Mouse (Mus musculus) gastrocnemius, adult 8-10 months (tissue): ENCODE data around the gene Pigx. TPM values are rescaled to one million over a fixed set of nuclear protein-coding genes. Genes with fewer than 3 reads are reported as not detected.

Source experiments
- DNase-seq, 2 experiments: peaks; one replicate each; pipeline ENCODE4 v3.0.0; 2022; ENCODE audit warnings: low spot score in 2 of 2
- total RNA-seq, 4 experiments: library from RNA; stranded (reverse); gene quantifications; 2 replicates each; pipeline ENCODE4 v1.2.4; 2022

Pigx gene
- 10 to 100 TPM; 11.3 to 17.4 (median 11.7) TPM for total RNA-seq

DNA sequence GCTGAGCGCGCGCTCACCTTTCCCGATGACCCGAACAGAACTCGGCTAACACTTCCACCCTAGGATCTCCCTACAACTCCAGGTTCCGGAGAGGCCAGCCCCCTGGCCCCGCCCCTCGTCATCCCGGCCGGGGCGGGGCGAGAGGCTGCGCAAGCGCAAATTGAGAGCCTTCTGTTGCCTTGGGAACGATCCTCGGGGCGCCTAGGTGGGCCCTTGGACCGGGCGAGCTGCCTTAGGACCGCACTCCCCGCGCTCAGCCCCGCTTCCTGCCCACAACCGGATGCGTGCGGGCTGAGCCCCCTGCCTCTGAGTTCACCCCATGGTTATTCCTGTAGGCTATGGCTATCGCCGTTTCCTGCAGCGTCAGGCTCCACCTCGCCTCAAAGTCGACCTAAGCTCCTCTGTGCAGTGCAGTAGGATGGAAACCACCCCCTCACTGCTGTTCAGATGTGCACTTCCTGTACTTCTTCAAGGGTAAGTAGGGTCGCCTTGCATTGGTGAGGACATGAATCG lies at the start of gene Pigx, which contains the start of gene Cep19:
TSS of gene Pigx (minus strand) at position 103 of the 513 bp plus-strand sequence.
TSS of gene Cep19 (plus strand) at position 163 of the 513 bp plus-strand sequence.
- peak; percentile 79 to 83 for DNase-seq

GRCm38 (mm10) chr16:32147589-32148207 lies 48.2 kb upstream of the Pigx start:
- DNase-seq, result no peak

GRCm38 (mm10) chr16:32144592-32144991 lies 45.1 kb upstream of the Pigx start:
- DNase-seq, result no peak

DNA sequence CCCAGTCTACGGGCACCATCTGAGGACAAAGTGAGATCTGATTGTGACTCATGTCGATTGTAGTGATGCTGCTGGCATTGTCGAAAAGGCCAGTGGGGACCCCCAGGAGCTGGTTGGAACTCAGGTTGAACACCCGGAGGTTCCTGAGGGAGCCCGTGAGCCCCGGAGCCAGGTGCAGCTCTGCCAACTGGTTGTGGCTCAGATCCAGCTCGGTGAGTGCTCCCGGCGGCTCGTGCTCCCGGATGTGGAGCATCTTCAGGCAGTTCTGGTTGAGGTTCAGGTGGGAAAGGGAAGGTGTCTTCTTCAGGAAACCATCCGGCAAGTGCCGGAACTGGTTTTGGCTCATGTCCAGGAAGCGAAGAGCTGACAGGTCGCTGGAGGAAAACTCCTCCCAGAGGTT lies 44.2 kb upstream of the Pigx start:
- no peak for DNase-seq

DNA sequence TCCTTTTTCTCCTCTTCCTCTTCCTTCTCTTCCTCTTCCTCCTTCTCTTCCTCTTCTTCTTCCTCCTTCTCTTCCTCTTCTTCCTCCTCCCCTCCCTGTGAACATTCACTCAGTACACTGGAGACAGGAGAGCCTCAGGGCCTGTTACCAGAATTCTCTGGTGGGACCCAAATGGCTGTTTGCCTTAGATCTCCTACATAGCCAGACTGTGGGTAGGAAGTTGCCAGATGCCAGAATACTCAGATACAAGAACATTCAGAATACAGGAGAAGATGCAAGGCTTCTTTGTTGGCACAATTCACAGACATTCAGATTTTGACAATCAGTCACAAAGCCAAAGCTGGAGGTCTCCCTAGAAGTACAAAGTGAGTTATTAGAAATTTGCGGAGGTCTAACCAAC lies 39.4 kb upstream of the Pigx start:
- no peak for DNase-seq

DNA sequence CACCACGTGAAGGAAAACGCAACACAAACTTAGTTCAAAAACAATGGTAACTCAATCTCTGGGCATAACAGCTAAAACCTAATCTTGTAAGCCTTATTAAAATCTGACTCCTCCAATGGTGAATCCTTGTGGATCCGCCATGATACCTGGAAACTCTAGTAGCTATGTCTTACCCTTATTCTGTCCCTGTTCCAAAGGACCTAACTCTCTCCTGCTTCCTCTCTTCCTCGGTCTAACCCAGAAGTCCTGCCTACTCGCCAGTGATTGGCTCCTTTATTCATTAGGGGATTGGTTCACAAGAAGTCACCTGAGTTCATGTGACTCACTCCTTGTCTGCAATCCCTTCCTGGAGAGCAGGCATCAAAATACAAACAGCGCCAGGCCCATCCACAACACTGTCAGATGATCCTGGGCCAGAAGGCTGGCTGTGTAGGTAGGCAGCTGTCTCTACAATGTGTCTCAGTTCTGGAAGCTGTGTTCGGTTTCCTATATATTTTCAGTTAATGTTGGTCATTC lies 36.4 kb upstream of the Pigx start:
- DNase-seq, result no peak

DNA sequence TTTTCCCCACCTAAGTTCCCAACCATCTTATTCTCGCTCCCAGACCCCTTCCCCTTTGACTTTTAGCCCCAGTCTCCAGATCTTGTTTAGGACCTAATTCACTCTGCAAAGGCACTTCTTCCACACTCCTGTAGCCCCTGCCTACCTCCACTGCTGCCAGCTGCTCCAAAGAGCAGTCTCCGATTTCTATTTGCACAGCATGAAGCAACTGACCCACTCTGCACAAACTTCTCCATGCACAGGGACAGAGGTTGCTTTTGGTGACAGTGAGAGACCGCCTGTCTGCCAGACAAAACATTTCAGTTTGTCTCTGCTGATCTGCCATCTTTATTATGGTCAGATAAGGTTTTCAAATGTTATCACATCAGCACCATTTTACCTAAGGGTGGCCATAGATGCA lies 33.6 kb upstream of the Pigx start:
- no peak for DNase-seq

- DNase-seq, result no peak
These were observed 30.8 kb upstream of the Pigx start for GRCm38 (mm10) chr16:32130190-32130826.

DNA sequence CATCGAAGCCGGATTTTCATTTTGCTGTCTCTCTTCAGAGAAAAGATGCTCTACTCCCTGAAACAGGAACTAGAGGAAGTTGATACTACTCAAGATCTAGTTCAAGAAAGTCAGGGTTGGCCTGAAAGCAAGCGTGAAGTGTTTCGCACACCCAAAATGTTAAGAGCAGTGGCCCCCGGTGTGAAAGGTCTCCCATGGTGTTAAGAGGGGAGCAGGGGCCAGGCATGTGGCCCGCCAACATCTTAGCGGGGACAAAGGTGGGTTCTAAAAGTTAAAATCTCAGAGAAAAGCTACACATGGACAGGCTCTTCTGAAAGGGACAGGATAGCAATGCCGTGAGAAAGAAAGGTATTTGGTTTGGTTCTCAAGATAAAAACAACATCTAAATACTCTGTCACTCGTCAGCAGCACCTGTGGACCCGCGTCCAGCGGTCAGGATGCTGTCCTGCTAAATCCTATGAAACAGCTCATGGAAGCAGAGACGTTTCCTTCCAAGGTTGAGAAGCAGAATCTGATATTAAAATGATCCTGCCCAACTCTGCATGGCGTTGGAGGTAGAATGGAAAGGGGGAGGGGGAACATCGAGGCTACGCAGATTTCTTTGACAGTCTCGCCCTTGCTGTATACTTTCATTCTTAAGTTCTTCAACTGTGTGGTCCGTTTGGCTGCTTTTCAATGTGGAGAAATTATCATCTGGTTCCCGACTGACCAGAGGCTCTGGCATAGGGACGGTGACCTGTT lies 30.1 kb upstream of the Pigx start:
- DNase-seq, result no peak

- DNase-seq, result no peak
These were observed 27.5 kb upstream of the Pigx start for GRCm38 (mm10) chr16:32127046-32127445.

GRCm38 (mm10) chr16:32125364-32125763 lies 25.8 kb upstream of the Pigx start:
- DNase-seq, result no peak

- DNase-seq, result no peak
These were observed 25.1 kb upstream of the Pigx start for GRCm38 (mm10) chr16:32124444-32125335.

DNA sequence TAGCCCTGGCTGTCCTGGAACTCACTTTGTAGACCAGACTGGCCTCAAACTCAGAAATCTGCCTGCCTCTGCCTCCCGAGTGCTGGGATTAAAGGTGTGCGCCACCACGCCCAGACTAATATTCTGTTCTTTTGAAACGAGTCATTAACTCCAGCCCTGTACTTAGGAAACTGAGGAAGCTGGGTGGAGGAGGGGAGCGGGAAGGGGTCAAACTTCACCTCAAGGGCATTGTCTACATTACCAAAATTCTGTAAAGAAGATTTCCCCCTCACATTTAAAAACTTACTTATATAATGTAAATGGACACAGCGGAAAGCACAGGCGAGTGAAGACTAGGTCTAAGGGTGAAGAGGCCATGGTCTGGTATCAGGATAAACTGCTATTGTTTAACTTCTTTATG lies 24.5 kb upstream of the Pigx start:
- DNase-seq, result no peak

GRCm38 (mm10) chr16:32120454-32120853 lies 20.9 kb upstream of the Pigx start:
- DNase-seq, result no peak

GRCm38 (mm10) chr16:32116186-32116585 lies 16.6 kb upstream of the Pigx start:
- DNase-seq, result no peak

DNA sequence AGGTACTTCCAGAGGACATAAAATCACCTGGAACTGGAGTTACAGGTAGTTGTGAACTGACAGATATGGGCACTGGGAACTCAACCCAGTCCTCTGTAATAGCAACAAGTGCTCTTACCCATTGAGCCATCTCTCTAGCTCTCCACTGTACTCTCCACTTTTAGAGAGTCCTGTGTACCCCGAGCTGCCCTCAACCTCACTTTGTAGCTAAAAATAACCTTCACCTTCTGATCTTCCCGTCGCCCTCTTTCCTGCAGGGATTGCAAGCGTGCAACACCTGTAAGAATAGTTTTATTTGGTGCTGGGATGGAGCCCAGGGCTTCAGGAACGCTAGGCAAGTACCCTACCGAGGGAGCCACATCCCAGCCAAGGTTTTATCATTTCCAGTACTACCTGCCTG lies 16.2 kb upstream of the Pigx start:
- DNase-seq, result no peak

DNA sequence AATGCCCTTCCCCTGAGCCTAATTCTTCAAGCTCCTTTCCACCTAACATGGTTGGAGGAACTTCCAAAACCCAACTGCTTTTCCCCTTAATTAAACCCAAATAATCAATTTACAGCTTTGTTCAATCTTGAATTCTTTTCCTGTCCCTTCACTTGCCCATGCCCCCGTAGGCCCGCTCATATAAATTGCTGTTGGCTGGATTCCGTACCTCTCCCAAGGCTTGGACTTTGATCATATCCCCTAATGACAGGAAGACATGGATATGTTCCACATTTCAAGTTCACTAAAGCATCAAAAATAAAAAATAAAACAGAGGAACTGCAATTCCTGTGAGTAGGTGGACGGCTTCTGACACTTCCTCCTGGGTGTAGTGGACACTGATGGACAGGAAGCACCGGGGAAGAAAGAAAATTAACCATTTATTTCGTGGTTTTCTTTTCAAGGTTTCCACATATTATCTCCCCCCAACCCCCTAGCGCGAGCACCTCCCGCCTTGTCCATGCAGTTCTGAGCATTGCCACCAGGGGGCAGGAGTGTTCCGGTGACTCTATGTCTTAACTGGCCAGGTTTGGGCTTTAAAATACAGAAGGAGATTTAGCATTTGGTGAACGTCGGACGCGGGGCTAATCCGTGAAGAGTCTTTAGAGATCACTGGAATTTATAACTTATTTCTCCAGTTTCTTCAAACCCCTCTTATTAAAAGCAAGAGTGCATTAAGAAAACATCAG lies 15.6 kb upstream of the Pigx start:
- peak; percentile 53 to 65 for DNase-seq

DNA sequence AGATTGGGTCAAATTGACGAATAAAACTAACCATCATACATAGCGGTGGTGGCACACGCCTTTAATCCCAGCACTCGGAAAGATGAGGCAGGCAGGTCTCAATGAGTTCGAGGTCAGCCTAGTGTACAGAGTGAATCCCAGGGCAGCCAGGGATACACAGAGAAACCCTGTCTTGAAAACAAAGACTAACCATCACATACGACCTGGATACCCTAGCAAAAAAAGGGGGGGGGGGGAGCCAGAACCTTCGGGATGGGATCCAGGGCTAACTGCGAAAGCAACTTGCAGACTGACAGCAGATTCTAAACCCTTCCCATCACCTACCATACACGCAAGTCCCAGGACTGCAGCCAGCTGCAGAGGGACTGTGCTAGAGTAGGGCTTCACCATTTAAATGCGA lies 14.9 kb upstream of the Pigx start:
- no peak for DNase-seq

- peak; percentile 25 to 26 for DNase-seq
These were observed 14.1 kb upstream of the Pigx start for GRCm38 (mm10) chr16:32113541-32114218.
